Mouse (Mus musculus): Measurements from ENCODE around the gene Tead1.
A peak's percentile ranks its signal among the peaks of the same experiment; 100 is the strongest.
"Not testable (repeated sequence)": the region's sequence is repeated elsewhere in the genome, so short reads cannot be mapped to it uniquely, and the experiment has no call there.

Tead1 gene

GRCm38 (mm10) chr7:112868551-112869465 is 189.7 kb downstream of the Tead1 start:
- DNase-seq = peak; percentile 84

- no peak for DNase-seq
Observed at GRCm38 (mm10) chr7:112871752-112872151, 192.6 kb downstream of the Tead1 start.

- no peak for DNase-seq
Observed at GRCm38 (mm10) chr7:112872435-112873196, 193.5 kb downstream of the Tead1 start.

- no peak for DNase-seq
Observed at GRCm38 (mm10) chr7:112876128-112876527, 197.0 kb downstream of the Tead1 start.

GRCm38 (mm10) chr7:112883791-112884274 is 204.7 kb downstream of the Tead1 start:
- peak; percentile 34 for DNase-seq

GRCm38 (mm10) chr7:112885546-112885945 is 206.4 kb downstream of the Tead1 start:
- DNase-seq = no peak

- DNase-seq = no peak
Observed at GRCm38 (mm10) chr7:112891883-112892282, 212.8 kb downstream of the Tead1 start.

- no peak for DNase-seq
Observed at GRCm38 (mm10) chr7:112892595-112892994, 213.5 kb downstream of the Tead1 start.

GRCm38 (mm10) chr7:112896363-112896762 is 217.2 kb downstream of the Tead1 start:
- no peak for DNase-seq

GRCm38 (mm10) chr7:112901710-112902109 is 222.6 kb downstream of the Tead1 start:
- DNase-seq = no peak

GRCm38 (mm10) chr7:112906848-112907247 is 227.7 kb downstream of the Tead1 start:
- DNase-seq = peak; percentile 23

GRCm38 (mm10) chr7:112907468-112907867 is 228.3 kb downstream of the Tead1 start:
- no peak for DNase-seq

GRCm38 (mm10) chr7:112909164-112909563 is 230.0 kb downstream of the Tead1 start:
- no peak for DNase-seq

GRCm38 (mm10) chr7:112912969-112913368 is 233.9 kb downstream of the Tead1 start:
- no peak for DNase-seq

GRCm38 (mm10) chr7:112915571-112915970 is 236.5 kb downstream of the Tead1 start:
- DNase-seq = no peak

- DNase-seq = no peak
Observed at GRCm38 (mm10) chr7:112917613-112918278, 238.6 kb downstream of the Tead1 start.

GRCm38 (mm10) chr7:112918279-112918991 is 239.3 kb downstream of the Tead1 start:
- DNase-seq = no peak

GRCm38 (mm10) chr7:112919845-112920244 is 240.7 kb downstream of the Tead1 start:
- DNase-seq = peak; percentile 68

GRCm38 (mm10) chr7:112922801-112923200 is 243.7 kb downstream of the Tead1 start:
- DNase-seq = no peak

GRCm38 (mm10) chr7:112923712-112924111 is 244.6 kb downstream of the Tead1 start:
- DNase-seq = no peak

- DNase-seq = no peak
Observed at GRCm38 (mm10) chr7:112930669-112931068, 251.6 kb downstream of the Tead1 start.

- not testable (repeated sequence) for DNase-seq
Observed at GRCm38 (mm10) chr7:112935876-112936275, 256.8 kb downstream of the Tead1 start.

All from lung, postnatal 10 days (tissue).